Mouse (Mus musculus): ENCODE measurements at regions not wholly inside any gene's neighbourhood (a gene's known extent, or its start where the extent isn't known, plus 50 kb on each side); places are given as distances from the start of the nearest gene placed in this dataset.

DNA sequence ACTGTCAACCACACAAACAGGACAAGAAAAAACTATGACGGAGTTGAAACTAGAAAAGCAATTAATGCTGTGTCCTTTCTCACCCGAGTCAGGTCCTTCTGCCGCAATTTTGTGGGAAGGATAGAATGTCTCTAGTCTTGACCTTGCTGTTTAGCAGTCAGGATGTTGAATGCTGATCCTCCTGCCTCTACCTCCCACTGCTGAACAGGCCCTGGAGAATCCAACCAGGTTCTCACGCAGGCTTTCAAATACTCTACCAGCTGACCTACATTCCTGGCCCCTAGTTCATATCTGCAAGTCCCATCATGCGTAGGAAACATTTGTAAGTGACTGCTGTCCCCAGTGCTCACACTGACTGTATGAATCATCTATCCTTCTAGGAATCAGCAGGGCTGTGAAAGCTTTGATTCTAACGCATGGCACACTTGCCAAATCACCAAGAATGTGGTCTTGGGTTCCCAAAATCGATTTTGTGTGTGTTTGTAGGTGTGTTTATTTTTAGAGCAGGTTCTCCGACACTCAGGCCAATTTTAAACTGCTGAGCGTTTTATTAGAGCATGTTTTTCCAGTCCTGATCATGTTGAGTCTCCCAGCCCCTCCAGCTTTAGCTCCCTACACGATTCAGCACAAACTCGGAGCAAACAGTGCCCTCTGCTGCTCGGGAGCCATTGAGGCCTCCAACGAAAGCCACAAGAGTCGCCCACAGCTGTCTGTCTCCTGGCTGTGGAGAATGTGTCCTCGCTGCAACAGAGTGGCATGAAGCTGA, 545.4 kb downstream of the Zfp704 start:
- peak; percentile 48 to 69 for DNase-seq

- DNase-seq, result no peak
These were observed 546.2 kb downstream of the Zfp704 start for GRCm38 (mm10) chr3:9063662-9064061.

- DNase-seq, result no peak
These were observed 548.5 kb downstream of the Zfp704 start for GRCm38 (mm10) chr3:9061396-9061795.

DNA sequence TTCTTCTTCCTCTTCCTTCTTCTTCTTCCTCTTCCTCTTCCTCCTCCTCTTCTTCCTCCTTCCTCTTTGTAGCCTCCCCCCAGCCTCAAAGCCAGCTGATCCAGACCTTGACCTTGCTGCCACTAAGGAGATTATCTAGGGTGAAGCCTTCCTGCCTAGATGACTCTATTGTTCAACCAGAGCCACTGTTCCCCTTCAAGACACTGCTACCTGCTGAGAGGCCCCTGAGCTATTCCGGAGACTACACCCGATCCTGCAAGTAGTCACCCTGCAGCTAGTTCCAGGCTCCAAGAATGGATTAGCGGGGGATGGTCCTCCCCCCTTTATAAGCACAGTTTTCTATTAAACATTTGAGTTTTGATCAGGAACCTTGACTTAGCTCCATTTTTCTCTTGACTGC, 552.2 kb downstream of the Zfp704 start:
- DNase-seq, result peak in 1 of 2 experiments; percentile 12

DNA sequence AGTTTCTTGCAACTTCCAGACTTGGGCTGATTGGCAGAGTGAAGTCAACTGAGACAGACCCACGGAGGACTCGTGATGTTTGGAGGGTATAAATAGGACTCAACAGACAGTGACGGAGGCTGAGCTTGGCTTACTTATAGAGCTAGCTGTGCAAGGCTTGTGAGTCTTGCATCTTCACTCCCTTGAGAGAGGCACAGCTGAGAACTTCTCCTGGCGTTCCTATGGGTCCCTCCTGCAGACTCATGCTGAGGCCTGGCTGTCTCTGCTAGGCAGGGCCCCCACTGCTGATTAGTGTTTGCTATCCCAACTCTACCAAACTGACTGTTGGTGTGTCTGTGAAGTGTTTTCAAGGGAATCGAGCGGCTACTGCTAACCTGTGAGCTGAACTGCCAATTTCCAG, 553.0 kb downstream of the Zfp704 start:
- peak in 1 of 2 experiments; percentile 13 for DNase-seq

DNA sequence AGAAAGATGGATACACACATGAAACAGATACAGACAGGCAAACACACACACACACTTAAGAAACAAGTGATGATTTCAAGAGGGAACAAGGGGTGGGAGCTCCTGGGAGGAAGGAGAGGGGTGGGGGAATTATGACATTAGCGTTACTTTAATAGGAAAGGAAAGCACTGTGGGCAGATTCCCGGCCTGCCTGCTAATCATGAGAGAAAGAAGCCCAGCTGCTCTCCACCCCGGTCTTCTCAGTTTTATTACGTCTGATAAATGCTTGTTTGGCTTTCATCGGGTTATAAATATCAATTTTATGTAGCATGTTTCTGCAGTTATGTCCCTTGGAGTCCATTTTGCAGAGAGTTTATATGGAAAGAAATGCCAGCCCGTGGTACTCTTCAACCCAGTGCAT, 554.1 kb downstream of the Zfp704 start:
- peak in 1 of 2 experiments; percentile 4 for DNase-seq
